Mouse (Mus musculus) limb, embryonic 13.5 days (tissue): ENCODE results near the gene Pnma1. TPM values are rescaled to one million over a fixed set of nuclear protein-coding genes. Genes with fewer than 3 reads are reported as not detected.
A peak's percentile ranks its signal among the peaks of the same experiment; 100 is the strongest.

Source experiments
- ATAC-seq: fragments of 200-750 bp; cut with Nextera tagmentation; 2 replicates; pipeline ENCODE4 v1.8.0; 2017; ENCODE audit warnings: low read depth, moderate number of reproducible peaks, moderate TSS enrichment; ENCODE audit not compliant: low FRiP score
- H3K27ac ChIP-seq: fragments of 300-500 bp; sonication (generic); 2 replicates; pipeline ENCODE4 v1.5.1; 2015; ENCODE audit warnings: inconsistent platforms, mild to moderate bottlenecking, moderate library complexity
- H3K27me3 ChIP-seq: fragments of 300-500 bp; sonication (generic); 2 replicates; pipeline ENCODE4 v1.6.1; 2015; ENCODE audit warnings: mild to moderate bottlenecking, inconsistent platforms
- H3K36me3 ChIP-seq: fragments of 300-500 bp; sonication (generic); 2 replicates; pipeline ENCODE4 v1.6.1; 2015; ENCODE audit warnings: inconsistent platforms, mild to moderate bottlenecking, moderate library complexity
- H3K4me1 ChIP-seq: fragments of 300-500 bp; sonication (generic); 2 replicates; pipeline ENCODE4 v1.6.1; 2015; ENCODE audit warnings: inconsistent platforms
- H3K4me2 ChIP-seq: fragments of 300-500 bp; sonication (generic); replicated peaks from 2 replicates; pipeline ENCODE4 v1.6.1; 2015; ENCODE audit warnings: inconsistent platforms, mild to moderate bottlenecking, moderate library complexity
- H3K4me3 ChIP-seq: fragments of 300-500 bp; sonication (generic); 2 replicates; pipeline ENCODE4 v1.5.1; 2015; ENCODE audit warnings: moderate library complexity, mild to moderate bottlenecking, inconsistent platforms
- H3K9ac ChIP-seq: fragments of 300-500 bp; sonication (generic); 2 replicates; pipeline ENCODE4 v1.6.1; 2015; ENCODE audit warnings: mild to moderate bottlenecking, inconsistent platforms
- H3K9me3 ChIP-seq: fragments of 300-500 bp; sonication (generic); 2 replicates; pipeline ENCODE4 v1.6.1; 2016; ENCODE audit warnings: inconsistent platforms
- WGBS: fragments of 180-500 bp; shearing (Covaris S2); methylation state at CpG from one replicate; pipeline ENCODE4 v1.1.7; 2015; 5-methylcytosine and 5-hydroxymethylcytosine counted together
- polyA plus RNA-seq: library from polyadenylated mRNA; unstranded; fragments of >200 nt; fragmentation: Nextera tagmentation; extraction: Ambion mirVana; gene quantifications from 2 replicates; pipeline ENCODE4 v1.2.1, GENCODE M21; 2015

Pnma1 gene
- polyA plus RNA-seq, 1 experiment from 2014 or later = 1.4 TPM

GRCm38 (mm10) chr12:84163133-84163532, 14.8 kb upstream of the Pnma1 start:
- Histone ChIP-seq H3K9me3 (no peaks in the 10 kb centered on the region), H3K36me3 (peaks cover 63% of the 10 kb centered on the region)

GRCm38 (mm10) chr12:84161616-84162433, 13.5 kb upstream of the Pnma1 start:
- Histone ChIP-seq H3K4me3 (no peak overlapping the region), H3K4me2 (no peak overlapping the region), H3K36me3 (peaks cover 67% of the 10 kb centered on the region), H3K27ac (no peak overlapping the region), H3K9me3 (no peaks in the 10 kb centered on the region), H3K9ac (no peak overlapping the region), H3K4me1 (peaks cover 19% of the 10 kb centered on the region), H3K27me3 (no peaks in the 10 kb centered on the region)
- WGBS = 80% methylated on average over 14 of the region's 14 CpGs
- no peak for ATAC-seq

More at GRCm38 (mm10) chr12:84163133-84163532, 14.8 kb upstream of the Pnma1 start:
- Histone ChIP-seq H3K4me2 (no peak overlapping the region), H3K4me1 (peaks cover 20% of the 10 kb centered on the region), H3K4me3 (no peak overlapping the region), H3K27me3 (no peaks in the 10 kb centered on the region), H3K9ac (no peak overlapping the region), H3K27ac (no peak overlapping the region)
- ATAC-seq = no peak
- 82% methylated on average over 9 of the region's 9 CpGs for WGBS

- Histone ChIP-seq H3K36me3 (peaks cover 73% of the 10 kb centered on the region), H3K27me3 (no peaks in the 10 kb centered on the region), H3K4me2 (no peak overlapping the region), H3K27ac (no peak overlapping the region), H3K4me3 (no peak overlapping the region), H3K4me1 (peaks cover 12% of the 10 kb centered on the region), H3K9me3 (no peaks in the 10 kb centered on the region), H3K9ac (no peak overlapping the region)
- WGBS = 70% methylated on average over 8 of the region's 8 CpGs
- ATAC-seq = no peak
These were observed 12.8 kb upstream of the Pnma1 start for GRCm38 (mm10) chr12:84161116-84161515.

GRCm38 (mm10) chr12:84160491-84160890, 12.2 kb upstream of the Pnma1 start:
- Histone ChIP-seq H3K27ac (no peak overlapping the region), H3K4me1 (peaks cover 5% of the 10 kb centered on the region), H3K9me3 (no peaks in the 10 kb centered on the region), H3K36me3 (peaks cover 79% of the 10 kb centered on the region), H3K27me3 (no peaks in the 10 kb centered on the region), H3K4me2 (no peak overlapping the region), H3K9ac (no peak overlapping the region), H3K4me3 (no peak overlapping the region)
- WGBS = 96% methylated on average over 8 of the region's 8 CpGs
- ATAC-seq = no peak

- Histone ChIP-seq H3K4me3 (no peak overlapping the region), H3K4me1 (no peaks in the 10 kb centered on the region), H3K4me2 (no peak overlapping the region), H3K27ac (no peak overlapping the region), H3K9ac (no peak overlapping the region), H3K27me3 (no peaks in the 10 kb centered on the region), H3K36me3 (peaks cover 94% of the 10 kb centered on the region), H3K9me3 (no peaks in the 10 kb centered on the region)
- WGBS = 93% methylated on average over 14 of the region's 14 CpGs
- ATAC-seq = no peak
These were observed 9.9 kb upstream of the Pnma1 start for GRCm38 (mm10) chr12:84158156-84158555.

GRCm38 (mm10) chr12:84156210-84156609, 7.9 kb upstream of the Pnma1 start:
- 92% methylated on average over 18 of the region's 18 CpGs for WGBS
- Histone ChIP-seq H3K27ac (no peak overlapping the region), H3K27me3 (no peaks in the 10 kb centered on the region), H3K9ac (no peak overlapping the region), H3K4me2 (no peak overlapping the region), H3K4me3 (no peak overlapping the region), H3K36me3 (peaks cover 94% of the 10 kb centered on the region), H3K4me1 (peaks cover 10% of the 10 kb centered on the region; the same call in 1 of the 2 replicates), H3K9me3 (no peaks in the 10 kb centered on the region)
- no peak for ATAC-seq

GRCm38 (mm10) chr12:84155523-84155871, 7.2 kb upstream of the Pnma1 start:
- 79% methylated on average over 2 of the region's 2 CpGs for whole genome bisulfite sequencing
- ATAC-seq = no peak
- Histone ChIP-seq H3K36me3 (peaks cover 86% of the 10 kb centered on the region), H3K4me1 (peaks cover 10% of the 10 kb centered on the region; the same call in 1 of the 2 replicates), H3K27me3 (no peaks in the 10 kb centered on the region), H3K9ac (no peak overlapping the region), H3K4me2 (no peak overlapping the region), H3K27ac (no peak overlapping the region), H3K9me3 (no peaks in the 10 kb centered on the region), H3K4me3 (no peak overlapping the region)

- 60% methylated on average over 11 of the region's 11 CpGs for WGBS
- H3K36me3 ChIP-seq = peaks cover 81% of the 10 kb centered on the region
- no peak for ATAC-seq
These were observed 6.7 kb upstream of the Pnma1 start for GRCm38 (mm10) chr12:84154786-84155522.

GRCm38 (mm10) chr12:84153414-84153813, 5.1 kb upstream of the Pnma1 start:
- no peak overlapping the region for H3K4me2 ChIP-seq
- no peak overlapping the region for H3K9ac ChIP-seq
- H3K27me3 ChIP-seq = no peaks in the 10 kb centered on the region
- 66% methylated on average over 6 of the region's 6 CpGs for WGBS
- ATAC-seq = no peak
- H3K9me3 ChIP-seq = no peaks in the 10 kb centered on the region
- peaks cover 66% of the 10 kb centered on the region for H3K36me3 ChIP-seq
- peaks cover 15% of the 10 kb centered on the region for H3K4me1 ChIP-seq
- H3K4me3 ChIP-seq = no peak overlapping the region
- H3K27ac ChIP-seq = no peak overlapping the region

More at GRCm38 (mm10) chr12:84154786-84155522, 6.7 kb upstream of the Pnma1 start:
- no peaks in the 10 kb centered on the region for H3K27me3 ChIP-seq
- H3K27ac ChIP-seq = no peak overlapping the region
- no peak overlapping the region for H3K4me3 ChIP-seq
- peaks cover 10% of the 10 kb centered on the region; the same call in 1 of the 2 replicates for H3K4me1 ChIP-seq
- H3K9ac ChIP-seq = no peak overlapping the region
- no peaks in the 10 kb centered on the region for H3K9me3 ChIP-seq
- no peak overlapping the region for H3K4me2 ChIP-seq

- H3K4me3 ChIP-seq = no peak overlapping the region
- H3K36me3 ChIP-seq = peaks cover 57% of the 10 kb centered on the region
- peak overlapping the region; percentile 11 for H3K4me2 ChIP-seq
- no peak overlapping the region for H3K27ac ChIP-seq
- 54% methylated on average over 32 of the region's 32 CpGs for WGBS
- no peak for ATAC-seq
- H3K4me1 ChIP-seq = peaks cover 23% of the 10 kb centered on the region
- no peak overlapping the region for H3K9ac ChIP-seq
- H3K9me3 ChIP-seq = no peaks in the 10 kb centered on the region
- no peaks in the 10 kb centered on the region for H3K27me3 ChIP-seq
These were observed 4.3 kb upstream of the Pnma1 start for GRCm38 (mm10) chr12:84152352-84153190.

- Histone ChIP-seq H3K9me3 (no peaks in the 10 kb centered on the region), H3K4me2 (no peak overlapping the region), H3K27ac (no peak overlapping the region), H3K9ac (no peak overlapping the region), H3K4me1 (peaks cover 23% of the 10 kb centered on the region), H3K4me3 (no peak overlapping the region), H3K36me3 (peaks cover 58% of the 10 kb centered on the region), H3K27me3 (no peaks in the 10 kb centered on the region)
- ATAC-seq = no peak
- WGBS = 86% methylated on average over 10 of the region's 10 CpGs
These were observed 3.6 kb upstream of the Pnma1 start for GRCm38 (mm10) chr12:84151911-84152310.

- no peak overlapping the region for H3K9ac ChIP-seq
- no peaks in the 10 kb centered on the region for H3K27me3 ChIP-seq
- H3K4me2 ChIP-seq = no peak overlapping the region
- peaks cover 23% of the 10 kb centered on the region for H3K4me1 ChIP-seq
- H3K27ac ChIP-seq = no peak overlapping the region
- peaks cover 52% of the 10 kb centered on the region for H3K36me3 ChIP-seq
- ATAC-seq = no peak
- WGBS = 71% methylated on average over 6 of the region's 6 CpGs
- H3K9me3 ChIP-seq = no peaks in the 10 kb centered on the region
- H3K4me3 ChIP-seq = no peak overlapping the region
These were observed 2.7 kb upstream of the Pnma1 start for GRCm38 (mm10) chr12:84150976-84151375.
